Mouse (Mus musculus) kidney, postnatal 4 days (tissue): ENCODE data around the gene Serinc1.

Source experiments
- DNase-seq, 2 experiments: peaks; one replicate each; pipeline ENCODE4 v3.0.0; 2021; ENCODE audit warnings: mixed read lengths in 2 of 2

Gene Serinc1

GRCm38 (mm10) chr10:57481717-57482116, 50.6 kb downstream of the Serinc1 start:
- no peak for DNase-seq

DNA sequence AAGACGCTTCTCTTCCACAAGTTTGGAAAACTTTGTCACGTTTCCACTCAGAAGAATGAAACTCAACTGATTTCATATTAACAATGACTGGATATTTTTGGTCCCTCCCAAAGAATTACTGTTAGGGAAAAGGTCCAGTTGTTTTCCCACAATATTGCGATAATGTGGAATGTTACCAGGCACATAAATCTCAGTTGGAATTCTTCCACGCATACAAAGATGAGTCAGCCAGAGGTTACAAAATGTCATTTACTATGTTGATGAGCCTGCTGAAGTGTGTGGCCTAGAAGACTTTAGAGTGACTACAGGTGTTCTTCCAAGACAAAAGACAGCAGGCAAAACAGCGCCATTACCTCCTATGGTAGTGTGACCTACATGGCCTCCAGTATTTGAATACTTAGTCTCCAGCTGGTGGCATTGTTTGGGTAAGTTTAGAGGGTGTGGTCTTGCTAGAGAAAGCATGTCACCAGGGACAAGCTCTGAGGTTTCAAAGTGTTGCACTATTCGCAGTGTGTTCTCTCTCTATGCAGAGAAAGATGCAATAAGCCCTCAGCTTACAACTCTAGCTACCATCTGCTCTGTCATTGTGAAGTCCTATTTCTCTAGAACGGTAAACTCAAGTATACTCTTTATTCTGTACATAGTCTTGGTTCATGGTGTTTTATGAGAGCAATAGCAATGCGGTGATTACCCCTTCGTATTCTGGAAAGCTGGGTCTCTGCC, 55.0 kb downstream of the Serinc1 start:
- DNase-seq: no peak
